Mouse (Mus musculus): ENCODE results near the gene Cep78. TPM values are rescaled to one million over a fixed set of nuclear protein-coding genes. Genes with fewer than 3 reads are reported as not detected.

The Cep78 gene
- total RNA-seq, 4 experiments from 2014 or later = 1.7 to 3.4 (median 3.1) TPM

- no peak for DNase-seq (ENCODE audit: low spot score in 2 of 2)
These were observed 11.4 kb downstream of the Cep78 start for GRCm38 (mm10) chr19:15973365-15973764.

DNA sequence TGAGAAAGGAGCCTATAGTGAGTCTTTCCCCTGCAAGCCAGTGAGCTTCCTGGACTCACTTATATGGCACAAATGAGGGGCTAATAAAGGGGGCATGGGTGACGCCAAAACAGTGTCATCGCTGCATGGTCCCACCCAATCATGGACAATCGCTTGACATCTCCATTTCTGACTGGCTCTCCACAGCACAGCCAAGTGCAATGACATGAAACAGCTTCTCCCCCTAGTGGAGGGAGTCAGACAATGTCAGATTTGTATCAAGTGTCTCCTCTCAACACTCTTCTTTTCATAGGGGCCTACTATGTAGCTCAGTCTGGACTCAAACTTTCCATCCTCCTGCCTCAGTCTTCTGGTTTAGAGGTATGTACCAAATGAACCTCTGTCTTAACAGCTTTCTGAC is 19.7 kb downstream of the Cep78 start:
- DNase-seq (ENCODE audit: low spot score in 2 of 2) = no peak

- DNase-seq (ENCODE audit: low spot score in 2 of 2) = no peak
These were observed 20.3 kb downstream of the Cep78 start for GRCm38 (mm10) chr19:15964533-15964932.

DNA sequence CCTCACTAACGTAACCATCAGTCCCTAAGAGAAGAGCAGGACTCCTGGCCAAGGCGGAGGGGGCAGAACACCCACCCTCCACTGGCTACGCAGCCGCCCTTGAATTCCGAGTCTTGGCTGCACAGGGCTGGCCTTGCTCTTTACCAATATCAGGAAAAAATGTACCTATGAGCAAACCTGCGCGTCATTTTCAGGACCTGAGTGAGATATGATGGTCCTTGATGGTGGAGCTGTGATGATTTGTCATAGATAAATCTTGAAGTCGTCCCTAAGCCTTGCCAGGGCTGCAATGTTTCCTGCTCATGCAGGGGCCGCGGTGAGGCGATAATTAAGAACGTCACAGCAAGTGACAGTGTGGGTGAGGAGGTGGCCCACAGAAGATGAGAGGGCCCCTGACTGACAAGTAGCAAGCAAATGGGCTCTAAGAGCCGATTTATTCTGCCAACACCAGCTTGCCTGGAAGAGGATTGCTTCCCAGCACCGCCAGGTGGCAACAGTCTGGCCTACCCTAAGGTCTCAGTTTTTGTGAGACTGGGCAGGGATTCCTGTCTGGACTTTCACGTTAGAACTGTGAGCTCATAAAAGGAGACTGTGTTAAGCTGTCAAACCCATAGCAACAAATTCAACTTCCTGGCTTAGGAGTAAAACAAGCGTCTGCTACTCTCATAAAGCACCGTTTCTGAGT is 21.6 kb downstream of the Cep78 start:
- no peak for DNase-seq (ENCODE audit: low spot score in 2 of 2)

DNA sequence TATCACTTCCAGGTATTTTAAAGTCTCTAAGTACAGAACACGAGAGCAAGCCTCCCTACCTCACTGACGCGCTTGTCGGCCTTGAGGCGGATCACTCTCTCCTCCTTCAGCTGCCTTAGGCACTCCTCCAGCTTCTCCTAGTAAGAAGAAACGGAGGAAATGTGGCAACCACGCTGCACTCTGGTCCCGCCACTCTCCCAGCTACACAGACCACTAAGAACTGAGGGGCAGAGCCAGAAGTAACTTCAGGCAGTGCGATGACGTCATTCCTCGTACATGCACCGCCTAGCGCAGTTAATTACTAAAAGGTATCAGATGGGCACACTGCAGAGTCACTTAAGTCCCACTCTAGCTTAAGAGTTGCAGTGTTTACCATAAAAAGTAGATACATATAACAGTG is 22.5 kb downstream of the Cep78 start:
- DNase-seq (ENCODE audit: low spot score in 2 of 2) = no peak

DNA sequence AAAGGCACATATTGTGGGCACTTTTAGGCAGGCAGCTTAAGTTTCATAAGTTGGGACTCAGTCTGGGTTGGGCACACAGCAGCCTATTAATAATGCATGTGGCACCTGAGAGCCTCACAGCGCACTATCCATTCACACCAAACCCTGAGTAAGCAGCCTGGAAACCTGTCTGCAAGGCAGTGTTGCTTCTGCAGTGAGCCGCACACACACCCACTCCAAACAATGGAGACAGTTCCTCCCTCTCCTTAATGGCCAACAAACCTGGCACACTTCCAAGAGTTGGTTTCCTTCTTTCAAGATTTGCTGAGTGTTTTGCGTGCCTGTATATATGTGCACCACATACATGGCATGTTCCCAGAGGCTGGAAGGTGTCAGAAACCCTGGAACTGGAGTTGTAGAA is 34.6 kb downstream of the Cep78 start:
- no peak for DNase-seq (ENCODE audit: low spot score in 2 of 2)

- no peak for DNase-seq (ENCODE audit: low spot score in 2 of 2)
These were observed 35.9 kb downstream of the Cep78 start for GRCm38 (mm10) chr19:15948867-15949266.

DNA sequence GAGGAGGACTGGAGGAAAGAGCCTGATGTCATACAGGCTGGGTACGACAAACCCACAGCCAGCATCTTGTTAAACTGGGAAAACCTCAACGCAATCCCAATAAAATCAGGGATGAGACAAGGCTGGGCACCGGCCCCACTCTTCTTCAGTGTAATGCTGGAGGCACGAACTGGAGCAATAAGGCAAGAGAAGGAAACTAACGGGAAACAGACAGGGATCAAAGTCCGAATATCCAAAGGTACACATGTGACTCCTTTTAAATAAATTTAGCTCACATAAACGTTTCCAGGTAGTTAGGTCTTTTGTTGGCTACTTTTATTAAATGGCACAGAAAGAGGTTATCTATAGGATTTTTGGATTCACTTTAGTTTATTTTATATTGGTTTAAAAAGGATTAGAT is 36.4 kb downstream of the Cep78 start:
- DNase-seq (ENCODE audit: low spot score in 2 of 2) = no peak

DNA sequence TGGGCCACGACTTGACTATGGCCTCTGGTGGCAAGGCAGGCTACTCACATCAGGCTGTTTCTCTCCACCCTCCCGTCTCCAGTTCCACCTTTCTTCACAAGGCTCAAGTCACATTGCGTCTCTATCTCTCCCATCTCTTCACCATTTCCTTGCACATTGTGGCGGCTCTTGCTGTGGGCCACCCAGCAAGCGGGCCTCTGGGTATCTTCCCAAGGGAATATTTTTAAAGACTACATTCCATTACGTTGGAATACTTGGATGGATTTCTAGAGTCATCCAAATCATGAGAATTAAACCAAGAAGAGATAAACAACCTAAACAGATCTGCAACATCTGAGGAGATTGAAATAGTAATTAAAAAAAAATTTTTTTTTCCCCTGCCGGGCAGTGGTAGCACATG is 37.6 kb downstream of the Cep78 start, which contains the start of gene Psat1:
TSS of gene Psat1 (minus strand) at position 101 of the 400 bp plus-strand sequence.
- no peak for DNase-seq (ENCODE audit: low spot score in 2 of 2)

DNA sequence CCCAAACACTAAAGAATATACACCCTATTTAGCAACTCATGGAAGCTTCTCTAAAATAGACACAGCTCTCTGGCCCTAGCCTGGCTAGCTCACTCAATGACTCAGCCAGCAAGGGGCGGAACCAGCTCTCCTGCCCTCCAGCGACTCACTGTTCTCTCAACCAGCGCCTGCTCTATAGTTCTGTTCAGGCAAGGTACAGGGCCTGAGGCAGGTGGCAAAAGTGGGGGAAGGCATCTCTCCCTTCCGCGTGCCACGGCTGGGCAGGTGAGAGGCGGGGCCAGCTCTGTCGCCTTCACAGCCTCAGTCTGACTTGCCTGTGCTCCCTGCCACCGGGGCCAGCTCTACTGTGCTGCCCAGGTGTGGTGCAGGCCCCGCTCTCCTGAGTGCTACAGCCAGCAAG is 38.1 kb downstream of the Cep78 start:
- no peak for DNase-seq (ENCODE audit: low spot score in 2 of 2)

DNA sequence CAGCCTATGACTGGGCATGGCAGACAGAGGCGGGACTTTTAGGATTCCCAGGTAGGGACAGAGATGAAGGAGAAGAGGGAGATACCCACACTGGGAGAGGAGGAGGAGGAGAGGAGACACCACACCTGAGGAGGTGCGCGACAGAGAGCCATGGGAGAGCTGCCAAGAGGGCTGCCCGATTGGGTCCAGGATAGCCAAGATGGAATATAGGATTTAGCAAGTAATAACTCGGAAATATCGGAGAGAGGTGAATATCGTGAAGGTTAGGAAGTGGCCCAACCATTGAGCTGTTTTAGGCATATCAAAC is 41.7 kb downstream of the Cep78 start:
- DNase-seq (ENCODE audit: low spot score in 2 of 2) = no peak

DNA sequence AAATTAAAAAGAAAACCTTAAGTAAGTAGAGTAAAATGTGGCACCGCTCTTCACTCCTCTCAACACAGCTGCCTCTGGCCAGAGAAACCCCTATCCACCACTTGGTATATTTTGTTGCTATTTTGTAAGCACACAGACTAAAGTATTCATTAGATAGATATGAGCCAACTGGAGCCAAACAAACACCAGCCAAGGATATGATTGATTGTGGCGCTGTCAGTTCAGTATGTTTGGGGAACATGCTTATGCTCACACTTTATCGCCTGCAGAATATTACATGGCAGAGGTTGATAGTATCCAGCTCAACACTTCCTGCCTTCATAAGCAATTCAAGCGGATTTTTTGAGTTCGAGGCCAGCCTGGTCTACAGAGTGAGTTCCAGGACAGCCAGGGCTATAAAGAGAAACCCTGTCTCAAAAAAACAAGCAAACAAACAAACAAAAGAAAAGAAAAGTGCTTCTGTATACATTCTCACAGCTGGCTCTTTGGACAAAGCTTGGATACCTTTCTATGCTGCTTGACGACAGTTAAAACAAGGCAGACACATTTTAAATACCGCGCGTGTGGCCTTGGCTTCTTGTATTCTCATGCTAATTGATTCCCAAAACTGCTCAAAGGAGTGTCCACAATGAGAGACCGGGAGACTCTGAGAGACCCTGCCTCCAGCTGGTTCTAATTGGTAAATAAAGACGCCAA is 42.2 kb downstream of the Cep78 start:
- DNase-seq (ENCODE audit: low spot score in 2 of 2) = no peak

GRCm38 (mm10) chr19:15941399-15941798 is 43.4 kb downstream of the Cep78 start:
- no peak for DNase-seq (ENCODE audit: low spot score in 2 of 2)

GRCm38 (mm10) chr19:15925719-15926045 is 59.1 kb downstream of the Cep78 start:
- peak; percentile 28 to 30 for DNase-seq (ENCODE audit: low spot score in 2 of 2)

DNA sequence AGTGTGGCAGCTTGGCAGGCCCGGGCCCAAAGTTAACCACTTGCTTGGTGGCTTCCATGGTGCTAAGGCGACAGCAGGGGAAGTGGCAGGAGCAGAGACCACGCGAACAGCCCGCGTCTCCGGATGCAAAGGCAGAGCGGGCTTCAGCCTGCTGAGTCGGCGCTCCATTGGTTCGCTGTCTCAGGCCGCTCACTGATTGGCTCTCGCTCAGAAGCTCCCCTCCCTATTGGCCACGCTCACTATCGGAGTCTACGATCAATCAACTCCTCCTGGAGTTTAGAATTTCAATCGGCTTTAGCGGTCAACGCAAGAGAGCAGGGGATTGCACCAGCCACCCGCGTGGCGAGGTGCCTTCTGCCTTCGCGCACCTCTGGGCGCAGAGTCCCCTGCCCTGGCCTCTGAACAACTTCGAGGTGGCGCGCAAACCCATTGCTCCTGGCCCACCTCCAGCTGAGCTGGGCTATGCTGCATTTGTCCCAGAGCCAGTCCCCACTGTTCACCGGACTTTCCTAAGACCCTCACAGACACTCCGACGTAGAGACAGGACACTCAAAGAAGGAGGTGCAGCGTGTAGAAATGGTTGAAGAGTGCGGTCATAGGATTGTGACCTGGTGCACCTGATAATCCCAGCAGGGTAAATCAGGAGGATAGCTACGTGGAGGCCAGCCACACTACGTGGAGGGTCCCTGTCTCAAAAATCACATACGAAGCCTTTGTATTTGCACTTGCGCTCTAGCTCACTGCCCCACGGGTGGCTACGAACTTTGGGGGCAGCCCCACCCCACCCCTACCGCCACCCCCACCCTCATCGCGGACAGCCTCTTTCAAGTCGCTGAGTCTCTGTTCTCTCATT is 59.7 kb downstream of the Cep78 start:
- DNase-seq (ENCODE audit: low spot score in 2 of 2) = peak; percentile 57 to 61

DNA sequence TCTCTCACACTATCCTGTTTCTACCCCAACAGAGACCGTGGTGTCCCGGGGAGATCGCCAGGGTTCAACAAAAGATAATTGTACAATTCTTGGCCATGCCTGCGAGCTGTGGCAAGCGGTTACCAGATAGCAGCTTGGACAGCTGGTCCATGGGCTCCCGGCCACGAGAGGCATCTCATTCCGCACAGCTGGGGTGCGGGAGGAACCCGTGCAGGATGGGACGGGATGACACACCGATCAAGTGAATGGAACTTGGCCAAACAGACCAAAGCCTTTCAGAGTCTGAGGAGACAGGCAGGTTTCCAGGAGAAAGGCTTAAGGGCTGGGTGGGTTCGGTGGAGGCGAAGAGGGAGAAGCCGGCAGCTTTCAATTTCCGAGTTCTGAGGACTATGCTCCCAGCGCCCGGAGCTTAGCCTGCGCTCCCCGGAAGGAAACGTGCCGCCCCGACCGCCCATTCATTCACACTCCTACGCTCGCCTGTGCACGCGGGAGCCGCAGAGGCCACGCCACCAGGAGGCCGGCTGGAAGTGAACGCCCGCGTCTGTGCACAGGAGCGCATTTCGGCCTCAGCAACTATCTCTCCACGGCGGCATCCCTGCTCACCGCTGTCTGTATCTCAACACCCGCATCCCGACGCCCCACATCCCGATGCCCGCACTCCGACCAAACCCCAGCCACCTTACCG is 60.5 kb downstream of the Cep78 start:
- peak in 1 of 2 experiments; percentile 9 for DNase-seq (ENCODE audit: low spot score in 2 of 2)

DNA sequence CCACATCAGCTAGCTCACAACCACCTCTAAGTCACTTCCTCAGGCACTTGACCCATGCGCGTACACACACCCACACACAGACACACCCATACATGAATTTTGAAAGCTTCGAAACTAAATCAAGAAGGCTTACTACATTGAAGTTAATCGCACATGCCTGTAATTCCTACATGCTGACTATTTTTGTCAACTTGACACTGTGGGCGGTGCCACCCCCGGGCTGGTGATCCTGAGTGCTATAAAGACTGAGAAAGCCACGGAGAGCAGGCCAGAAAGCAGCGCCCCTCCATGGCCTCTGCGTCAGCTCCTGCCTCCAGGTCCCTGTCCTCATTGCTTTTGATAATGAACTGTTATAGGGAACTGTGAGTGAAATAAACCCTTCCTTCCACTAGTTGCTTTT is 61.4 kb downstream of the Cep78 start:
- DNase-seq (ENCODE audit: low spot score in 2 of 2) = no peak

DNA sequence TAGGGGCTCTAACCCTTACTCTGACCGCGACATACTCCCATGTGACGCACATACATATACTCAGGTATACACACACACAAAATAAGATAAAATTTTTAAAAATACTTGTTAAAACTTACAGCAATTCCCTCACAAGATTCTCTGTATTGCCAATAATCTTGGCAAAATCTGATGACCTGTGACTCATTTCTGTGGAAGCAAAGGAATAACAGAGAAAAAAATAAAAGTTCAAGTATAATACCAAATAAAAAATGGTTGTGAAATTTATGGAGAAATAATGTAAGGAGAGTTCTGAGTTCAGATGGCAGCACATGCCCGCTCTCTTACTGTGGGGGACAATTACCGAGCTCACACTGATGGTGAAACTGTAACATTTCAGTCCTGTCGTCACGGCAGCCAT is 65.5 kb downstream of the Cep78 start:
- no peak for DNase-seq (ENCODE audit: low spot score in 2 of 2)

- DNase-seq (ENCODE audit: low spot score in 2 of 2) = no peak
These were observed 66.7 kb downstream of the Cep78 start for GRCm38 (mm10) chr19:15918111-15918510.

DNA sequence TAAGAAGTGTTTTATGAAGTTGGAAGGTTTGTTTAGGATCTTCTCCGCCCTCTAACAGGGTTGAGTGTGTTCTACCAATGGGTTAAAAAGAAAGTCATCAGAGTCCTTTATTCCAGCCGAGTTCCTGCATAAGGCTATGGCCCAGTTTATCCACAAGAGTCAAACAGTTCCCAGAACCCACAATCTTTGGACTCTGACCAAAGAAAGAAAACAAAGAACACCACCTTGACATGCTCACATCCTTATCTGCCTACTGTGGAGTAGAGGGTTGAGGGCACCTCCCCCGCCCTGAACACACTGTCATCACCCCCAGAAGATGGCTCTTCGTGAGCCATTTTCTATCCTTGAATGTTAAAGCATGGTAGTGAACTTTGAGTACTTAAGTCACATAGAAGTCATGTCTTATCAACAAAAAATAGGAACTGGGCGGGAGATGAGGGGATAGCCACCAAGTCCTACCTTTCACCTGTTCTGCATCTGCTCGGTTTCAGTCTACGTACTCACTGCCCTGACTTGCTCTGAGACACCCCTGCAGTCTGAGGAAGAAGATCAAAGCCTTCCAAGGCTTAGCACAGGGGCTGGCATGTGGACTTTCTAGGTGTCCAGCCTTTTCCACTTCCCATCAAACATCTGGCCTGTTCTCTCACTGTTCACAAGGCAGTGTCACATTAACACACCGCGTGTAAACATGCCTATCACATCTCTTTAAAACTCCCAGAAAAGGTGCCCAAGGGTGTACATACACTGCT is 71.4 kb downstream of the Cep78 start:
- DNase-seq (ENCODE audit: low spot score in 2 of 2) = no peak

- no peak for DNase-seq (ENCODE audit: low spot score in 2 of 2)
These were observed 73.3 kb downstream of the Cep78 start for GRCm38 (mm10) chr19:15911441-15911840.

Measured in gastrocnemius, adult 8-10 months (tissue).